Mouse (Mus musculus) erythroblast, embryonic 14.5 days (primary cell): ENCODE results near the gene Cdhr2. TPM values are rescaled to one million over a fixed set of nuclear protein-coding genes. Genes with fewer than 3 reads are reported as not detected.

Source experiments
- H3K27me3 ChIP-seq: 2 replicates; pipeline ENCODE4 v1.6.1; 2012; ENCODE audit warnings: inconsistent platforms; ENCODE audit not compliant: control insufficient read depth
- H3K36me3 ChIP-seq: 2 replicates; pipeline ENCODE4 v1.6.1; 2012; ENCODE audit warnings: mild to moderate bottlenecking, inconsistent platforms; ENCODE audit not compliant: control insufficient read depth
- H3K4me1 ChIP-seq: 2 replicates; pipeline ENCODE4 v1.6.1; 2012; ENCODE audit warnings: inconsistent platforms; ENCODE audit not compliant: control insufficient read depth
- H3K4me3 ChIP-seq: replicated peaks from 2 replicates; pipeline ENCODE3; 2012; ENCODE audit warnings: moderate library complexity, mild to moderate bottlenecking, inconsistent platforms
- H3K9me3 ChIP-seq: 2 replicates; pipeline ENCODE4 v1.6.1; 2012; ENCODE audit warnings: low read length, inconsistent platforms, mixed read lengths; ENCODE audit not compliant: control insufficient read depth
- GATA1 ChIP-seq: IDR thresholded peaks from 2 replicates; pipeline ENCODE4 v1.6.1; 2012; ENCODE audit warnings: low read length, inconsistent platforms, mixed read lengths
- TAL1 ChIP-seq: IDR thresholded peaks from 3 replicates; pipeline ENCODE4 v1.6.1; 2012; ENCODE audit warnings: low read length, inconsistent platforms, mixed read lengths
- polyA plus RNA-seq: library from polyadenylated mRNA; stranded (reverse); fragments of >175 nt; gene quantifications from 2 replicates; pipeline ENCODE4 v1.2.3, GENCODE M21; 2012

The Cdhr2 gene
- polyA plus RNA-seq, 1 experiment = not detected

GRCm38 (mm10) chr13:54760164-54760795, 59.0 kb downstream of the Cdhr2 start:
- no peak for TF ChIP-seq GATA1
- no peak for TF ChIP-seq TAL1
- H3K9me3 ChIP-seq = no peaks in the 10 kb centered on the region
- H3K4me3 ChIP-seq = no peak overlapping the region
- H3K4me1 ChIP-seq = peaks cover 6% of the 10 kb centered on the region
- peaks cover 52% of the 10 kb centered on the region for H3K27me3 ChIP-seq
- H3K36me3 ChIP-seq = no peaks in the 10 kb centered on the region

- H3K4me3 ChIP-seq = no peak overlapping the region
- no peaks in the 10 kb centered on the region for H3K9me3 ChIP-seq
- H3K4me1 ChIP-seq = peaks cover 6% of the 10 kb centered on the region
- no peak for TF ChIP-seq TAL1
- TF ChIP-seq GATA1 = no peak
- H3K36me3 ChIP-seq = no peaks in the 10 kb centered on the region
- H3K27me3 ChIP-seq = peaks cover 55% of the 10 kb centered on the region
These were observed 59.6 kb downstream of the Cdhr2 start for GRCm38 (mm10) chr13:54760906-54761305.

- H3K9me3 ChIP-seq = peaks cover 9% of the 10 kb centered on the region
- TF ChIP-seq GATA1 (no peak), TAL1 (no peak)
- no peak overlapping the region for H3K4me3 ChIP-seq
- peaks cover 44% of the 10 kb centered on the region for H3K27me3 ChIP-seq
- no peaks in the 10 kb centered on the region for H3K36me3 ChIP-seq
- H3K4me1 ChIP-seq = no peaks in the 10 kb centered on the region
These were observed 64.3 kb downstream of the Cdhr2 start for GRCm38 (mm10) chr13:54765281-54766191.

- Histone ChIP-seq H3K4me1 (no peaks in the 10 kb centered on the region), H3K27me3 (peaks cover 44% of the 10 kb centered on the region), H3K4me3 (no peak within 1 kb of the TSS), H3K36me3 (no peaks in the 10 kb centered on the region), H3K9me3 (peaks cover 12% of the 10 kb centered on the region)
- TF ChIP-seq GATA1 (no peak), TAL1 (no peak)
These were observed 65.0 kb downstream of the Cdhr2 start, which contains the start of gene Sncb for GRCm38 (mm10) chr13:54766192-54766768. TSS of gene Sncb (minus strand) at chr13:54766595.

- Histone ChIP-seq H3K4me1 (no peaks in the 10 kb centered on the region), H3K36me3 (no peaks in the 10 kb centered on the region), H3K4me3 (no peak overlapping the region), H3K9me3 (peaks cover 12% of the 10 kb centered on the region), H3K27me3 (peaks cover 44% of the 10 kb centered on the region)
- TF ChIP-seq GATA1 (no peak), TAL1 (no peak)
These were observed 65.8 kb downstream of the Cdhr2 start for GRCm38 (mm10) chr13:54767012-54767411.

- H3K36me3 ChIP-seq = no peaks in the 10 kb centered on the region
- H3K4me3 ChIP-seq = no peak overlapping the region
- no peaks in the 10 kb centered on the region for H3K9me3 ChIP-seq
- TF ChIP-seq GATA1 (no peak), TAL1 (no peak)
- H3K4me1 ChIP-seq = no peaks in the 10 kb centered on the region
- no peaks in the 10 kb centered on the region for H3K27me3 ChIP-seq
These were observed 79.3 kb downstream of the Cdhr2 start for GRCm38 (mm10) chr13:54780592-54780991.

- TF ChIP-seq GATA1 (no peak), TAL1 (no peak)
- Histone ChIP-seq H3K36me3 (no peaks in the 10 kb centered on the region), H3K27me3 (no peaks in the 10 kb centered on the region), H3K9me3 (no peaks in the 10 kb centered on the region), H3K4me1 (no peaks in the 10 kb centered on the region), H3K4me3 (no peak overlapping the region)
These were observed 79.8 kb downstream of the Cdhr2 start for GRCm38 (mm10) chr13:54781086-54781485.

GRCm38 (mm10) chr13:54783235-54783634, 82.0 kb downstream of the Cdhr2 start:
- no peak for TF ChIP-seq GATA1
- TF ChIP-seq TAL1 = no peak
- Histone ChIP-seq H3K4me3 (no peak overlapping the region), H3K9me3 (no peaks in the 10 kb centered on the region), H3K36me3 (no peaks in the 10 kb centered on the region), H3K27me3 (no peaks in the 10 kb centered on the region), H3K4me1 (no peaks in the 10 kb centered on the region)

- Histone ChIP-seq H3K9me3 (no peaks in the 10 kb centered on the region), H3K36me3 (no peaks in the 10 kb centered on the region), H3K27me3 (peaks cover 4% of the 10 kb centered on the region), H3K4me1 (no peaks in the 10 kb centered on the region), H3K4me3 (no peak within 1 kb of the TSS)
- no peak for TF ChIP-seq GATA1
- TF ChIP-seq TAL1 = no peak
These were observed 82.4 kb downstream of the Cdhr2 start, which contains the start of gene Eif4e1b for GRCm38 (mm10) chr13:54783698-54784097. TSS of gene Eif4e1b (plus strand) at chr13:54783998.

Other genes starting within 250 kb of the Cdhr2 start
- 5.1 and 5.7 TPM in 2 replicates for gene Thoc3, start 232.6 kb upstream of the Cdhr2 start, polyA plus RNA-seq
- gene Simc1, start 197.7 kb upstream of the Cdhr2 start, polyA plus RNA-seq = 0.04 and 0.07 TPM in 2 replicates
- 2.7 and 3.4 TPM in 2 replicates for gene 4833439L19Rik, start 136.0 kb upstream of the Cdhr2 start, polyA plus RNA-seq
- gene Arl10, start 126.4 kb upstream of the Cdhr2 start, polyA plus RNA-seq = 0.08 TPM in 1 of 2 replicates, not detected in the other
- gene Nop16, start 111.4 kb upstream of the Cdhr2 start, polyA plus RNA-seq = 0.77 and 1.7 TPM in 2 replicates
- gene Higd2a, start 111.3 kb upstream of the Cdhr2 start, polyA plus RNA-seq = 3.8 and 14.7 TPM in 2 replicates
- gene Cltb, start 90.1 kb upstream of the Cdhr2 start, polyA plus RNA-seq = 46.7 and 79.0 TPM in 2 replicates
- 1.3 and 1.5 TPM in 2 replicates for gene Faf2, start 79.7 kb upstream of the Cdhr2 start, polyA plus RNA-seq
- 20.2 and 23.6 TPM in 2 replicates for gene Rnf44, start 7.6 kb upstream of the Cdhr2 start, polyA plus RNA-seq
- gene Gprin1, start 48.4 kb downstream of the Cdhr2 start, polyA plus RNA-seq = not detected in 2 replicates
- gene Sncb, start 65.1 kb downstream of the Cdhr2 start, polyA plus RNA-seq = not detected in 2 replicates
- not detected in 2 replicates for gene Eif4e1b, start 82.5 kb downstream of the Cdhr2 start, polyA plus RNA-seq
- not detected in 2 replicates for gene Tspan17, start 87.9 kb downstream of the Cdhr2 start, polyA plus RNA-seq
- not detected in 2 replicates for gene Unc5a, start 247.9 kb downstream of the Cdhr2 start, polyA plus RNA-seq